Mouse (Mus musculus): ENCODE data around the gene Arhgef10l.

The Arhgef10l gene

DNA sequence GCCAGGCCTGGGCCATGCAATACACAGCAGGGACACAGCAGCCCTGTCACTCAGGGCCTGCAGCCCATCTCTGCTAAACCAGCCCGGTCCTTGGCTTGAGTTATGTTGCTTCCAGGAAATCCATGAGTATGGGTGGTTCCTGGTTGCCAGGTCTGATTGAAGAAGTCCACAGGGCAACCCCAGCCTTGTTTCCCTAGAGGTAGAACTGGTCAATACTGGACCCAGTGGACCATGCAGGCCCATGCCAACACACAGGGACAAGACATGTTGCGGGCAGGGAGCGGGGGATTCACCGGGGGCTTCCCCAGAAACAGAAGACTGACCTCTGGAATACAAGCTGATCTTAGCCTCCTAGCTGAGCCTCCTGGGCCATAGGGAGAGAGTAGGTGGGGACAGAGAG lies 142.9 kb downstream of the Arhgef10l start:
- no peak for DNase-seq (ENCODE audit: low spot score)

DNA sequence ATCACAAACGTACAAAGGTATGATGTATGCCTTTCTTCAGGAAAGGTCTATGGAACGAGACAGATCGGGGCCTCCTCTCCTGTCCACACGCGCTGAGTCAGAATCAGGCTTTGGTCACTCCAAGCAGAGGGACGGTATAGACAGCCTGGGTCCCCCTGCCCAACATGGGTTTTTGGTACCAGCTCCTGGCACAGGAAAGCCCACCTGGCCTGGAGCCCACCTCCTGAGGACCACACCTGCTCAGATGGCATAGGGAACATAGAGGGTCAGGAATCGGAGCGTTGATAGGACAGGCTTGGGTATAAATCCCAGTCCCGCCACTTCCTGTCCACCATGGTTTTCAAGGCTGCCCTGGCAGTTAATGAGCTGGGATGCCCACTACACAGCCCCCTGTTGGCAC lies 145.1 kb downstream of the Arhgef10l start:
- DNase-seq (ENCODE audit: low spot score) = no peak

DNA sequence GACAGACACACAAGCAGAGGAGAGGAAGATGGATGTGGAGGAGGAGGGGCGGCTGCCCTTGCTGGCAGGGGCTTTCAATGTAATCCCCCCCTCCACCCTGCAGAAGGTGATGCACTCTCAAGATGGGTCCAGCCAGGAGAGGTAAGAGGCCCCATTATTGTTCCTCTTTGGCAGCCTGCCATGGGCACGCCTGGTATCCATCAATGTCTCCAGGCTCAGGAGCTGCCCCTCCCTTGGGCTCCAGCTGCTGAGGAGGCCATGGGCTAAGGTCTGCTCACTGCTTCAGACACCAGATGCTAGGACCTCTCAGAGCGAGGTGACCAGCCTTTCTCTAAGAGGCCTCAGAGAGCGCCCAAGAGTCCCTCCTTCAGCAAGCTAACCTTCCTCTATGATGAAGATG lies 152.0 kb downstream of the Arhgef10l start:
- no peak for DNase-seq (ENCODE audit: low spot score)

DNA sequence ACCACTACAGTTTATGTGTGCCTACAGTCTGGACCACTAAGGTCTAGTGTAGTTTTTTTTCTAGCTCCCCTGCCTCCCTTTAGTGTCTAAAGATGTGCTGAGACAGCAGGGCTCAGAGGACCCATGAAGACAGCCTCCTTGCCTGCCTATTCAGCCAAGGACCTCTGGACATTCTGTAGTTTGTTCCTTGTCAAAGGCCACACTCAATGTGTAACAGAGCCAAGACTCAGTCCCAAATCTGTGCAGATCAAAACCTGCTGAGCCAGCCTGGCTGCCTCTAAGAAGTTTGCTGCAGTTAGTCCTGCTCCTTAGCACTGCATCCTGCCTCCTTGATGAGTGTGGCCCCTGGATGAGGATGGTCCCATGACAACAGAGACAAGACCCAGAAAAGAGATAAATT lies 156.0 kb downstream of the Arhgef10l start:
- DNase-seq (ENCODE audit: low spot score) = no peak

DNA sequence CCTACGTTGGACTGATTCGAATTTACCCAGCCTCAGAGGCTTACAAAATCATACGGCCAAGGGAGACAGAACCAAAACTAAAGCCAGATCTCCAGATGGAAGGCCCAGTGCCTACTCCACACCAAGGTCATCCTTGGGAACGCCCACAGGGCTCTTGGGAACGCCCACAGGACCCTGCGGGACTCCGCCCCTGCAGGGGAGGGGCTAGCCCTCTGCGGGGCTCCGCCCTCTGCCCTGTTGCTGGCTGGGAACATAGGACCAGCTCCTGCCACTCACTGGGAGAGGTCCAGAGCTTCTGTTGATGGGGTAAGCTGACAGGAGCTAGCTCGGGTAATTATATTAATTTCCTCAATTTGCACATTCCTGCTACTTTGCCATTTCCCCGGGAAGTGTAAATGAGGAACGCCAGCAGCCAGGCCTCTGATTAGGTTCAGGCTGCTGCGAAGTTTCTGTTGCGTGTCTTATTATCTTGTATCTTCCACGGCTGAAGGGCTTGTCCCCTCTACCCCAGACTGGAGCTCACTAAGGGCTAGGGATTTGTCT lies 158.6 kb downstream of the Arhgef10l start:
- DNase-seq (ENCODE audit: low spot score) = no peak

DNA sequence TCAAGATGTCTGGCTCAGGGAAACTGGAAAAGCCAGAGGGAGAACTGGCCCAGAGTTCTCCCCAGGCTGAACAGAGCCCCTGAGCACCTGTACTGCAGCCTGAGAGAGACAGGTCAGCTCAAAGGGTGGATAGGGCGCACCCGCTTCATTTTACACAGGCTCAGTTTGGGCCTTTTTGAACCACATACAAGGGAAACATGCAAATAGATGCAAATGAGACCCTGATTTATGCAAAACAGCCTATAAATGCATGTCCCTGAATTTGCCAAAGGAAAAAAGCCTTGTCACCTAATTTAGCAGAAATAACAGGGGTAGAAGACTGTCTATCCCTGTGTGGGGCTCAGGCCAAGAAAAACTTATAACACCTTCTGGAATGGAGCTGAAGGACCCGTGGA lies 160.2 kb downstream of the Arhgef10l start:
- DNase-seq (ENCODE audit: low spot score) = no peak

DNA sequence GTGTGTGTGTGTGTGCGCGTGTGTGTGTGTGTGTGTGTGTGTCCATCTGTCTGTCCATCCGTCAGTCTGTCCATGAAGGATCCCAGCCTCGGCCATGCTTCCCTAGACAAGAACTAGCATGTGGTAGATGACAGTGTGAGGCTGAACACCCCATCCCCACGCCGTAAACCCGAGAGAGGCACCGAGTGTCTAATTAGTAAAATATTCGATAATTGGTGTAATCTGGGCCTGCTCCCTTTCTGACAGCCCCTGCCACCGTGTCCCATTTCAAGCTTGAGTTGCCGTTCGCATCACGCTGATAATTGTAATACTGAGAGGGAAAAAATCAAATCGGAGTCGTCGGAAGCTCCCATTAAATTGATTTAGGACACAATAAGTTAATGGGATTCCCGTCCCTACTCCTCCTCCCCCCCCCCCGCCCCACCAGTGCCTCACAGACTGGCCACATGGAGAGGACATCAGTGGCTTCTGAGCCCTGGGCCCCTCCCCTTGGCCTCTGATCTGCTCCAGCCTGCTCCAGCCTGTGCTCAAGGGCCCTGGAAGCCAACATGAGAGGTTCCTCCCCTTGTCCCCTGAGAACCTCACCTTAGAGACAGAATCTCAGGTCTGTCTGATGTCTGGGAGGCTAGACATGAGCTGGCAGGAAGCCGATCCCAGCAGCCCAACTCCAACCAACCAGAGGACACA lies 160.7 kb downstream of the Arhgef10l start:
- DNase-seq (ENCODE audit: low spot score) = no peak

DNA sequence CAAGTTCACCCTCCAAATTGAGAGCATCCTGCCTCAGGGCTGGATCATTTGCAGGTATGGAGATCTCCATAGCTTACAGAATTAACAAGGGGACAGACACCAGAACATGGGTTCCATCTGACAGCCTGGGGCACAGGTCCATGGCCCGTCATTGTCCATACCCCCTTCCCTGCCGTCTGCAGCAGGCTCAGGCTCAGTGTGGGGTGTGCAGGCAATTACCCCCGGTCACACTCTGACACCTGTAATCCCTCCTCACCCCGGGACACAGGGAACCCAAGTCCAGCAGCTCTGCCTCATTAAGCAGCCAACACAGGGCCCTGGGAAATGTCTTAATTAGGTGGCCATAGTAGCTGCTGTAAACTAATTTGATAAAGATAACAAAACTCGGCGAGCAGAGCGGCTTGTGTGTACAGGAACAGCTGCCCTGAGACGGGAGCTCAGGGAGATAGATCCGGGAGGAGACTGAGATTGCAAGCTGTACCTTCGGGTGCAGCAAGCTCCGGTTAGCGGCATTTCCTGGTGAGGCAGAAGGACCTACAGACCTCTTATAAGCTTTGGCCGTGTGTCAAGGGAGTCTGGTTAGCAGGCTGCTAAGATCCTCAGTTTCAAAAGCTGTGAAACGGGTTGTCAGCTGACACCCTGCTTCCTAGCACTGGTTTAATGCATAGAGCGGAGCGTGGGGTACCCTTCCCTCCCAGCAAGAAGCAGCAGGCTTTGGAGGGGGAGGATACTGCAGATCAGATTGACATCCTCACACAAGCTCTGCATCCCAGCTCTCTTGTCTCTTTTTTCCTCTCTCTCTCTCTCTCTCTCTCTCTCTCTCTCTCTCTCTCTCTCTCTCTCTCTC lies 161.5 kb downstream of the Arhgef10l start:
- DNase-seq (ENCODE audit: low spot score) = no peak

DNA sequence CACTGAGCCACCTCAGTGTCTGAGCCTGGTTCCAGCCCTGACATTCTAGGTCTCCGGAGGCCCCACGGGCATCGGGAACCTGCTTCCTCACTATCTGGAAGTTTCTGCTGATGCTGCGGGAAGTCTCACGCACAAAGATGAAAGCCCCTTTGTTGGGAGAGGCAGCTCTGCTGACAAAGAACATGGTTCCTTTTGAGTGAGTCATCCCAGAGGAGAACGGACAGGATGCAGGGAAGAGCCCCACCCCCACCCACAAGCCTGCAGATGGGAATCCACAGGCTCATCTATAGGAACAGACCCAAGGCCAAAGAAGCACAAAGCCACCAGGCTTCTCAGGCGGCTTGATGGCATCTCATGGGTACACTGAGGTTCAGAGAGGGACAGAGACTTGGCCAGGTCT lies 165.0 kb downstream of the Arhgef10l start:
- DNase-seq (ENCODE audit: low spot score) = no peak

DNA sequence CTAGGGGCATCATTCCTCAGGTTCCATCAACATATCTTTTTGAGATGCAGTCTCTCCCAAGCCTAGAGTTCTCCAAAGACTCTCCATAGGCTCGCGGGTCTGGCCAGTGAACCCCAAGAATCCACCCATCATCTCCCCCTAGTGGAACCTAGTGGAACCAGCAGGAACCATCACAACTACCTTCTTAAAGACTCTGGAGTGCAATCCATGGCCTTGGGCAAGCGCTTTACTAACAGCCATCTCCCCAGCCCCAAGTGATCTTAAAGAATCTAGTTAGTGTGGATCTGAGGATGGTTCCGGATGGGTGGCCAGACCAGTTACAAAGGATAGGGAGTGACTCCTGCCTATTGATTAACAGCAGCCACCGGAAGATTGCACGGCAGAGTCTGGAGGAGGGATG lies 166.2 kb downstream of the Arhgef10l start:
- DNase-seq (ENCODE audit: low spot score) = no peak

DNA sequence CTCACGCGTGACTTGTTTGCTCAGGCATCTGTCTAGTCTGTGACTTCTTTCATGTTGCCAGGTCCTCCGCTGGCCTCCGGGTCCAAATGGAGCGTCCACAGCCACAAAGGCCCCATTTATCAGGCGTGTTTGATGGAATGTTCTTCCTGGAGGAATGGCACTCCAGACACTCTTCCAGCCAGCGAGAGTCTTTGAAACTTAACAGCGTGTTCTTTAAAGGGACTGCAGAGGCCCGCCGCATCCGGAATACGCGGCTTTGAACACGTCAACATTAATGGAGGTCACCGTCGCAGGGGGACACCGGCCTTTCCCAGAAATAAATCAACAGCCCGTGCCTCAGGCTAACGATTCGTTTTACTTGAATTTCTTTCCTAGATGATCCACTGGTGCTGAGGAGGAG lies 168.6 kb downstream of the Arhgef10l start:
- DNase-seq (ENCODE audit: low spot score) = no peak

DNA sequence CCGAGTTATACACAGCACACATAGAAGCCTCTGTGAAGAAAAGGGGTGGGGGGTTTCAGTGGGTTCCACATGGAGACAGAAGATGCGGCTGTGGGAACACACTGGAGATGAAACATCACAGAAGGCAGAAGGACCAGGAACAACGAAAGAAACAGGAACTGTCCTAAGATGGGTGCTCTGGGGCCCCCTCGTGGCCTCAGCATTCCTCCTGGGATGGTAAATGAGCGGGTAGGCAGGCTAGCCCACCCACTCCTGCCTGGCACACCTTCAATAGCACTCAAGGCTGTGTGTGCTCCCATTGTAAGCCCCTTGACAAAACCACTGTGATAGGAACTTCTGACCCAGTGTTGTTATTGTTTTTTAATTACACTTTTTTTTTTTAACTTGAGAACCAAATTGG lies 174.3 kb downstream of the Arhgef10l start:
- no peak for DNase-seq (ENCODE audit: low spot score)

DNA sequence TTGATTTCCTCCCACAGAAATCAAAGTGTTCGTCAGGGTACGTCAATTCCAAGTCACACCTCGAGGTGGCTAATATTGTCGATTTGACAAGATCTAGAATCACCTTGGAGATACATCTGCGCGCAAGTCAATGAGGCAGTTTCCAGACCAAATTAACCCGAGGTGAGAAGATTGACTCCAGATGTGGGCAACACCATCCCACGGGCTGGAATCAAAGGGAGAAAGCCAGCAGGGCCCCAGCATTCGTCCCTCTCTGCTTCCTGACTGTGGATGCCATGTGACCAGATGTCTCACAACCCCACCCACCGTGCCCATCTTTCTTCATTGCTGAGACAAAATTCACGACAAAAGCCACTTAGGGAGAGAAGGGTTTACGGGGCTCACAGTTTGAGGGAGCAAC lies 180.4 kb downstream of the Arhgef10l start:
- DNase-seq (ENCODE audit: low spot score) = no peak

DNA sequence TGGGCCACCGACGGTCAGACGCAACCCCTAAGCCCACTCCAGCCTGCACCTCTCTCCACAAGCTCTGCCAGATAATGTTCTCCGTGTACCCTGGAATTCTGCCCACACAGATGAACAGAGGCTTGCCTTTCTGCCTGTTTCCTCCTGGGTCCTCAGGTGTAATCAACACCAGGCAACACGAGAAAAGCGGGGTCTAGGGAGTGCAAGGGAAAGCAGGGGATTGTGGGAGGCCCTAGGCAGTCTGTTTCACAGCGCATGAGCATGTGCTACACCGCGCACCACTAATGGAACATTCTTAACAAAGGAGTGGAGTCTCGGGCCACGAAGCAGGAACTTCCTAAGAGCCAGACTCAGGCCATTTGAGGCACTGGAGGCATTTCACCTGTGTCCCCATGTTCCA lies 182.7 kb downstream of the Arhgef10l start:
- DNase-seq (ENCODE audit: low spot score) = no peak

DNA sequence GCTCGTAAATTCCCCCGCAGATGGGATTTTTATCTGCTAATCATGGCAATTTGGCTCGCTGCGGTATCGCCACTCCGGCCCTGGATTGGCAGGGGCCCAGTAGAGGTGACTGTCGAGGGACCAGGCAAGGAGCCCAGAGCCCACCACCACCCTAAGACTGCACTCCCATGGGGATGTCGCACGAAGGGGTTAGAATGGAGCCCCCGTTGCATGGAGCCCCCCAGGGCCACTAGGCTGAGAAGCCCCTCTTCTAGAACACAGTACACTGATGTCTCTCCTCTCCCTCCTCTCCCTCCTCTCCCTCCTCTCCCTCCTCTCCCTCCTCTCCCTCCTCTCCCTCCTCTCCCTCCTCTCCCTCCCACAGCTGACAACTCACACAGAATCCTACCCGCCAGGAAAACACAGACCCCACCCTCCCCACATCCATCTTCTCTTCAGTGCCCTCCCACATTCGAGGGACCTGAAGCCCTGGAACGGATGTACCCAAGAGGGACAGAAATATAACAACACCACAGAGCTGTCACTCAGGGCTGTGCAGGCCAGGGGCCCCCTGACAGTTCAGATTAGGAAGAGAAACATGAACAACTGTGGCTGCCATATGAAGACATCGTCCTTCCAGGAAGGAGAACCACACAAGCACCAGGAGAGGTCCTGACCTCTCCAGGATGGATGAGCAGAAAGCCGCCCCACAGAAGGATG lies 185.3 kb downstream of the Arhgef10l start:
- DNase-seq (ENCODE audit: low spot score) = no peak

DNA sequence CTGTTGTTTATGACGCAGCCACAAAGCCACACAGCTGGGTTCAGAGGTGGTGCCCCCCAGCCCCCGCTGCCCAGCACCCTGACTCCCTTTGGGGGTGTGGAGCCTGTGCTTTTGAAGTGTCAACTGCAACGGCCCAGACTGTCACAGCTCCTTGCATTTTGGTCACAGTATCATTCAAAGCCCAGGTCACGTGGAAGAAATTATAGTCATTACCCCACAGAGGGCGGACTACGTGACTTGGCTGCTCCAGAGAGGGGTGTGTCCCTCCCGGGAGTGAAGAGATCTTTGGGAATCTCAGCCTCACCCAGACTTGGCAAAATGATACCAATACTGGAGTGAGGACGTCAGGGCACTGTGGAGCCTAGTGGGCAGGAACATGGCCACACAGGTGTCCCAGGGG lies 190.6 kb downstream of the Arhgef10l start:
- DNase-seq (ENCODE audit: low spot score) = no peak

DNA sequence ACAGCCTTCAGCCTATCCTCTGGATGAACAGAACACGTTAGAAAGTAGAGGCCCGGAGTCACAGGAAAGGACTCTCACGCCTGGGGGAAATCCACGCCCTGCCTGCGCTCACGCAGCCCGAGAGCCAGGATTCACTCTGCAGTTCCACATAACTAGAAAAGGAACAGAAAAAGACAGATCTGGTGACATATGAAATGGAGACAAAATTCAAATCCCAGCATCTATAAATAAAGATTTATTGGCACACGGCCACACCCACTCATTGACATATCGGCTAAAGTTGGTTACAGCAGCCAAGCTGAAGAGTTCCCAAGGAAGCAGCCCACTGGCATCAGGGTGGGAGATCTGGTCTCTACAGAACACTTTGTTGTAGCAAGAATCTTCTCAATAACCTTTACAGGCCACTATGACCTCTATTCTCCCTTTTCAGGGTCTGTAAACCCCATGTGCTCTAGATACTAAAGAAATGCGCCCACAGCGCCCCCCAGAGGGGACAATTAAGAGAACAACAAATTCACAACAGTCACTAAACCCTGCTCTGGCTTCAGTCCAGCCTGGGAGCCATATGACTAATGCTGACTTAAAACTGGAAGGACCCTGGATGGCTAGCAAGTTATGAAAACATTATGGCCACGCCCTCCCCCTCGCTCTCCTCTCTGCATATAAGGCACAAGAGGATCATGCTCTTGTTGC lies 195.9 kb downstream of the Arhgef10l start:
- no peak for DNase-seq (ENCODE audit: low spot score)

DNA sequence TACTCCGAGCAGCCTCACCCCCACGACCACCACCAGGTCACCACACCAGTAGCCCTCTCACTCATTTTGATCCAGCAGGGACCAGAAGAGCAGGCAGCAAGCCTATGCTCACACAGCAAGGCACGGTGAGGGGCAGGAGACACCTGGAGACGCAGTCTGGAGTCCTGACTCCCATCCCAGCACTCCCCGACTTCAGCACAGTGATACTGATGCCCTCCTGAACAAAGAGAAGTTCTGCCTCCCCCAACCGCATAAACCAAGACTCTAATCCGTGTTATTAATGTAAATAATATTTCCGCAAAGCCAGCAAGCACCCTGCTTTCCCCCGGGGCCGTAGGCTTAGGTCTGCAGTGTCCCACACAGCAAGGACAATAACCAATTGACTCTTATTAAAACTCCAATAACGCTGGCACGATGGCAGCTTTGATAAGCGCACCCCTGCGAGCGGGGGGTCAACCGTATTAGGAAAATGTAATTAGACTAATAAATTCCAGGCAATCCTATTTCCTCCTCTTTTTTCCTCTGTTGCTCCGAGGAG lies 198.5 kb downstream of the Arhgef10l start:
- no peak for DNase-seq (ENCODE audit: low spot score)

All from yolk sac, embryonic 10.5 days (tissue).